Mouse (Mus musculus): ENCODE data around the gene Amz2. TPM values are rescaled to one million over a fixed set of nuclear protein-coding genes. Genes with fewer than 3 reads are reported as not detected.

The Amz2 gene
- polyA plus RNA-seq, 1 experiment from 2014 or later = 58.4 TPM

Small RNA genes lying within 50 kb of the gene (microRNA-seq; reads per million reads assigned to microRNA genes)
- not detected for gene Gm25540

Other genes starting within 250 kb of the Amz2 start
- 3.0 and 3.5 TPM in 2 replicates for gene Rgs9, start 127.8 kb upstream of the Amz2 start, polyA plus RNA-seq (2015; fragmentation: Nextera tagmentation; extraction: Ambion mirVana)
- 16.3 and 16.8 TPM in 2 replicates for gene Gna13, start 63.1 kb upstream of the Amz2 start, polyA plus RNA-seq (2015; fragmentation: Nextera tagmentation; extraction: Ambion mirVana)
- not detected in 2 replicates for gene 9930022D16Rik, start 12.0 kb upstream of the Amz2 start, polyA plus RNA-seq (2015; fragmentation: Nextera tagmentation; extraction: Ambion mirVana)
- gene Arsg, start 47.4 kb downstream of the Amz2 start, polyA plus RNA-seq (2015; fragmentation: Nextera tagmentation; extraction: Ambion mirVana) = 3.4 and 5.4 TPM in 2 replicates
- gene Slc16a6, start 47.7 kb downstream of the Amz2 start, polyA plus RNA-seq (2015; fragmentation: Nextera tagmentation; extraction: Ambion mirVana) = 3.6 and 5.0 TPM in 2 replicates
- 8.8 and 10.7 TPM in 2 replicates for gene Wipi1, start 186.0 kb downstream of the Amz2 start, polyA plus RNA-seq (2015; fragmentation: Nextera tagmentation; extraction: Ambion mirVana)
- gene Prkar1a, start 223.5 kb downstream of the Amz2 start, polyA plus RNA-seq (2015; fragmentation: Nextera tagmentation; extraction: Ambion mirVana) = 403 and 426 TPM in 2 replicates

Data from forebrain, embryonic 13.5 days (tissue).